Mouse (Mus musculus): Measurements from ENCODE around the gene Marc1.

DNA sequence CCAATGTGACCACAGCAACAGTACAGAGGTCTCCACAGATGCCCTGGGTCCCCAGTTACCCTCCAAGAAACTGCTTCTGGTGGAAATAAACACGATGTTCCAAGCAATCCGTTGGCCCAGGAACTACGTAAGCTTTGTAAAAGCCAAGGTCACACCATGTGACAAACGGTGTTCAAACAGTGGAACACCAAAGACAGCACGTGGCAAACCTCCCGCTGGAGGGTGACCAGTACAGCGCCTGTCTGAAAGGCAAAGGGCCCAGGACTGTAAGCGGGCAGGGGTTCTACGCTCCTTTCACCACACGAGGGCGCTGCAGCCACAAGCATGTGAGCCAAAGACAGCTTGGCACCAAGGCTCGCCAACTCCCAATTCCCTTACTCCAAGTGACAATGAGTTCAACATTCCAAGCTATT, 13.3 kb upstream of the Marc1 start:
- TF ChIP-seq CTCF (IDR thresholded peaks at IDR 0.05; ENCODE audit: control insufficient read depth, insufficient read depth, insufficient replicate concordance, low read depth, low read length) (peak; percentile 99), POLR2A (IDR thresholded peaks at IDR 0.05; ENCODE audit: control insufficient read depth, low read depth, low read length) (no peak)

Data from testis, adult 2 months (tissue).